Mouse (Mus musculus) lung, adult 2 months (tissue): ENCODE measurements around the gene Tab1.

Source experiments
- CTCF ChIP-seq: fragments of 200-500 bp; IDR thresholded peaks from 2 replicates; pipeline ENCODE4 v1.5.1; 2011; ENCODE audit warnings: mild to moderate bottlenecking, low read length, control low read depth; ENCODE audit not compliant: insufficient read depth
- POLR2A ChIP-seq: fragments of 200-500 bp; IDR thresholded peaks from 2 replicates; pipeline ENCODE4 v1.6.1; 2011; ENCODE audit warnings: low read depth, mild to moderate bottlenecking, control low read depth, low read length, borderline replicate concordance; ENCODE audit errors: extremely low read depth

DNA sequence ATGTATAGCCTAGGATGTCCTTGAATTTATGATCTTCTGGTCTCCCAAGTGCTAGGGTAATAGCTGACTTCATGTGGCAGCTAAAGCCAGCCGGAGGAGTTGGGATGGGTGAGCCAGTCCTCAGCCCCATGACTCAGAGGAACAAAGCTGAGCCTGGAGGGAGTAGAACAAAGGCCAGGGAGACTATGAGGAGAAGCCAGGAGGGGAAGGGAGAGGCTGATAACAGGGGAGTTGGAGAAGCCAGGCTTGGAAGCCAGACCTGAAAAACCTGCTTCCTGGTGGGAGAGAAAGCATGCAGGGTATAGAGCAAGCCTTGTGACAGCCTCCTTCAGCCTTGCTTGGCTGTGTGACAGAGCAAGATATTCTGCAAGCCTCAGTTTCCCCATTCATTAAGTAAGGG lies 37.3 kb upstream of the Tab1 start:
- TF ChIP-seq CTCF (no peak), POLR2A (no peak)
